ENCODE assay signal across 16 mouse cellular contexts in the genomic region with DNA sequence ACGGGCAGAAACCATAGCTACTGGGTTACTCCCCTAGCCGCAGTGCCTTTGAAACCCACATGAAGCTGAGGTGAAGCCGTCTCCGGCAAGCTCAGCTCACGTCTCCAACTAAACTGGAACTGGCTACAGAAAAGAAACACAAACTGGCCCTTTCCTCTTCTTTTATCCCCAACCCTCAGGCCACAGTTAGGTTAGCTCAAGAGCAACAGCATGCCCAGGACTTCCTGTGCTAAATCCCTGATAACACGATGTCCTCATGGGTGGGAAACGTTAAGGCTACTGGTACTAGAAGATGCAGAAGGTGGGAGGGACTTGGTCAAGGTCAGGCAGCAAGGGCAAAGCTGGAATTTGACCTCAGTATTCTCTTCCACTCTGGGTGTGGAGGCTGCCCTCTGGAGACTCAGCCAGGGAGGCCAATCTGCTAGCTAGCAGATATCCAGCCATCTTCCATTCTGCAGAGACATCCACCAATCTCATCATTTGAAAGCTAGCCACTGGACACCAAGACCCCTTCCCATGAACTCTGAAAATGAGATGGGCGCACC. TPM values are rescaled to one million over a fixed set of nuclear protein-coding genes. Genes with fewer than 3 reads are reported as not detected.
DNase-seq lines count a peak whose midpoint lies in the region; ATAC-seq and TF ChIP-seq lines count a peak whose summit lies in the region.
"Had no signal": no experiment of that assay in that cellular context is flagged by ENCODE, and none has a peak within 500 bp of the region (broad histone marks: within the 10 kb centered on the region; RNA-seq: fewer than 3 reads in every experiment).

No protein-coding gene starts in this region.

- peaks cover 38% of the 10 kb centered on the region for H3K4me1 ChIP-seq in thymus, adult 2 months (replicated peaks; ENCODE audit: control insufficient read depth, insufficient read depth, low read length)
- H3K4me1 ChIP-seq in hindbrain, embryonic 13.5 days (replicated peaks): peaks cover 30% of the 10 kb centered on the region
- peaks cover 24% of the 10 kb centered on the region for H3K4me1 ChIP-seq in forebrain, embryonic 15.5 days

- TF ChIP-seq POLR2A in thymus, adult 2 months (IDR thresholded peaks at IDR 0.05; ENCODE audit: control insufficient read depth, extremely low read depth, insufficient read depth, low read length, poor library complexity): no peak

- H3K9me3 ChIP-seq in hindbrain, embryonic 13.5 days: no peaks in the 10 kb centered on the region
- no peaks in the 10 kb centered on the region for H3K9me3 ChIP-seq in forebrain, embryonic 15.5 days
- H3K9me3 ChIP-seq: embryonic facial prominence, embryonic 13.5 days; intestine, embryonic 15.5 days; limb, embryonic 13.5 days had no signal

- H3K36me3 ChIP-seq in thymus, adult 2 months (ENCODE audit: control insufficient read depth, insufficient read depth, low read length): no peaks in the 10 kb centered on the region
- no peaks in the 10 kb centered on the region for H3K36me3 ChIP-seq in hindbrain, embryonic 13.5 days
- no peaks in the 10 kb centered on the region for H3K36me3 ChIP-seq in forebrain, embryonic 15.5 days
- H3K36me3 ChIP-seq: embryonic facial prominence, embryonic 13.5 days; intestine, embryonic 15.5 days; limb, embryonic 13.5 days had no signal

- no peak for TF ChIP-seq CTCF in thymus, adult 2 months (IDR thresholded peaks at IDR 0.05; ENCODE audit: borderline replicate concordance, control insufficient read depth, extremely low read depth, insufficient read depth, low read length, poor library complexity)

- WGBS in thymus, adult 2 months: 25% methylated on average over 8 of the region's 8 CpGs
- 85% methylated on average over 8 of the region's 8 CpGs for WGBS in hindbrain, embryonic 13.5 days
- WGBS in forebrain, embryonic 15.5 days: 83% methylated on average over 8 of the region's 8 CpGs

- H3K27ac ChIP-seq in thymus, adult 2 months (ENCODE audit: control insufficient read depth, insufficient read depth, low read length): no peak overlapping the region
- no peak overlapping the region for H3K27ac ChIP-seq in hindbrain, embryonic 13.5 days
- H3K27ac ChIP-seq in forebrain, embryonic 15.5 days (replicated peaks): no peak overlapping the region
- H3K27ac ChIP-seq: embryonic facial prominence, embryonic 13.5 days; gastrocnemius, adult 2 months; intestine, embryonic 15.5 days; limb, embryonic 13.5 days had no signal

- peak; percentile 43 for DNase-seq in kidney, adult 18-20 months
- DNase-seq in kidney, postnatal 4 days: no peak
- peak; percentile 41 for DNase-seq in thymus, postnatal 0 days (ENCODE audit: low spot score)
- DNase-seq in thymus, adult 2 months: no peak
- peak; percentile 39 to 67 for DNase-seq in kidney, postnatal 25 days
- no peak for DNase-seq in right cerebral cortex, postnatal 4 days
- DNase-seq: cerebellum, postnatal 25 days; gastrocnemius, adult 2 months; heart, postnatal 4 days; lung, postnatal 36 days had no signal

- H3K27me3 ChIP-seq in thymus, adult 2 months (ENCODE audit: control insufficient read depth, insufficient read depth, low read length): no peaks in the 10 kb centered on the region
- H3K27me3 ChIP-seq in hindbrain, embryonic 13.5 days: no peaks in the 10 kb centered on the region
- H3K27me3 ChIP-seq in forebrain, embryonic 15.5 days: no peaks in the 10 kb centered on the region
- H3K27me3 ChIP-seq: embryonic facial prominence, embryonic 13.5 days; intestine, embryonic 15.5 days had no signal

- no peak for ATAC-seq in hindbrain, embryonic 13.5 days (ENCODE audit: low FRiP score)
- ATAC-seq in forebrain, embryonic 15.5 days (replicated peaks): no peak
- ATAC-seq: forebrain, embryonic 14.5 days; intestine, embryonic 15.5 days had no signal

- H3K4me2 ChIP-seq in hindbrain, embryonic 13.5 days: no peak overlapping the region
- no peak overlapping the region for H3K4me2 ChIP-seq in forebrain, embryonic 15.5 days (replicated peaks)
- H3K4me2 ChIP-seq: embryonic facial prominence, embryonic 13.5 days; intestine, embryonic 15.5 days; limb, embryonic 13.5 days had no signal

- H3K9ac ChIP-seq in hindbrain, embryonic 13.5 days: no peak overlapping the region
- no peak overlapping the region for H3K9ac ChIP-seq in forebrain, embryonic 15.5 days (replicated peaks)
- H3K9ac ChIP-seq: embryonic facial prominence, embryonic 13.5 days; intestine, embryonic 15.5 days; limb, embryonic 13.5 days had no signal

- no peak overlapping the region for H3K4me3 ChIP-seq in thymus, adult 2 months (ENCODE audit: control insufficient read depth, insufficient read depth, low read length)
- H3K4me3 ChIP-seq in hindbrain, embryonic 13.5 days: no peak overlapping the region
- no peak overlapping the region for H3K4me3 ChIP-seq in forebrain, embryonic 15.5 days
- H3K4me3 ChIP-seq: embryonic facial prominence, embryonic 13.5 days; gastrocnemius, adult 2 months; intestine, embryonic 15.5 days; limb, embryonic 13.5 days had no signal

RNA-seq across cellular contexts. Expression of a gene that starts 18.2 kb away (rescaled TPM):
- polyA plus RNA-seq in thymus, postnatal 0 days (2015; fragmentation: Nextera tagmentation; extraction: Ambion mirVana): 1.6 and 1.7 TPM in 2 replicates
- 5.0 and 6.5 TPM in 2 replicates for polyA plus RNA-seq in thymus, adult 2 months (2012; rRNA removed)
- polyA plus RNA-seq in hindbrain, embryonic 13.5 days (2015; fragmentation: Nextera tagmentation; extraction: Ambion mirVana): 3.8 and 4.3 TPM in 2 replicates
- 3.3 and 3.7 TPM in 2 replicates for polyA plus RNA-seq in forebrain, embryonic 15.5 days (2015; fragmentation: Nextera tagmentation; extraction: Ambion mirVana)

Comparison
In these comparisons a context has a peak if more than half of its experiments do, and no peak if none do; other contexts are left out.
1. DNase-seq: peak in kidney, adult 18-20 months (single experiment), thymus, postnatal 0 days (single experiment) and kidney, postnatal 25 days (2 of 2); none in kidney, postnatal 4 days (0 of 2), thymus, adult 2 months (single experiment) and right cerebral cortex, postnatal 4 days (single experiment).